17 mouse cellular contexts compared by ENCODE assay signal in genomic region chr12:39536326-39536725, GRCm38 (mm10).
A peak's percentile ranks its signal among the peaks of the same experiment; 100 is the strongest.
DNase-seq lines count a peak whose midpoint lies in the region; ATAC-seq and TF ChIP-seq lines count a peak whose summit lies in the region.
"Had no signal": no experiment of that assay in that cellular context is flagged by ENCODE, and none has a peak within 500 bp of the region (broad histone marks: within the 10 kb centered on the region; RNA-seq: fewer than 3 reads in every experiment).

No protein-coding gene starts in this region.

- no peaks in the 10 kb centered on the region for H3K4me1 ChIP-seq in forebrain, embryonic 16.5 days (replicated peaks; ENCODE audit: control insufficient read depth, insufficient read depth, low read length)
- H3K4me1 ChIP-seq in forebrain, embryonic 11.5 days (replicated peaks; ENCODE audit: control insufficient read depth, insufficient read depth, low read length), result no peaks in the 10 kb centered on the region
- no peaks in the 10 kb centered on the region for H3K4me1 ChIP-seq in midbrain, postnatal 0 days (ENCODE audit: insufficient read depth, low read length)
- H3K4me1 ChIP-seq in midbrain, embryonic 16.5 days (ENCODE audit: control insufficient read depth, insufficient read depth, low read length), result no peaks in the 10 kb centered on the region
- H3K4me1 ChIP-seq: embryonic facial prominence, embryonic 13.5 days; heart, embryonic 12.5 days had no signal

- no peaks in the 10 kb centered on the region for H3K27me3 ChIP-seq in forebrain, embryonic 16.5 days (replicated peaks; ENCODE audit: control insufficient read depth, insufficient read depth, low read length)
- no peaks in the 10 kb centered on the region for H3K27me3 ChIP-seq in forebrain, embryonic 11.5 days (ENCODE audit: control insufficient read depth, insufficient read depth, low read length)
- H3K27me3 ChIP-seq in midbrain, postnatal 0 days (ENCODE audit: insufficient read depth, low read length), result no peaks in the 10 kb centered on the region
- no peaks in the 10 kb centered on the region for H3K27me3 ChIP-seq in midbrain, embryonic 16.5 days (ENCODE audit: control insufficient read depth, insufficient read depth, low read depth, low read length)
- H3K27me3 ChIP-seq: embryonic facial prominence, embryonic 13.5 days; heart, embryonic 12.5 days had no signal

- no peak overlapping the region for H3K4me3 ChIP-seq in forebrain, embryonic 16.5 days (replicated peaks; ENCODE audit: low read length)
- no peak overlapping the region for H3K4me3 ChIP-seq in forebrain, embryonic 11.5 days (ENCODE audit: low read depth, low read length)
- H3K4me3 ChIP-seq in midbrain, postnatal 0 days (ENCODE audit: low read depth, low read length), result no peak overlapping the region
- H3K4me3 ChIP-seq in midbrain, embryonic 16.5 days (ENCODE audit: low read depth, low read length), result no peak overlapping the region
- H3K4me3 ChIP-seq: embryonic facial prominence, embryonic 13.5 days; gastrocnemius, adult 2 months; heart, embryonic 12.5 days had no signal

- no peak overlapping the region for H3K27ac ChIP-seq in forebrain, embryonic 16.5 days (ENCODE audit: low read length)
- H3K27ac ChIP-seq in forebrain, embryonic 11.5 days (ENCODE audit: low read depth, low read length), result no peak overlapping the region
- no peak overlapping the region for H3K27ac ChIP-seq in midbrain, postnatal 0 days (ENCODE audit: low read depth, low read length)
- no peak overlapping the region for H3K27ac ChIP-seq in midbrain, embryonic 16.5 days (ENCODE audit: low read length)
- H3K27ac ChIP-seq: embryonic facial prominence, embryonic 13.5 days; gastrocnemius, adult 2 months had no signal

- DNase-seq in cerebellum, adult 11 months, result peak; percentile 3
- no peak for DNase-seq in cerebellum, adult 8-10 months
- no peak for DNase-seq in forebrain, embryonic 11.5 days (ENCODE audit: low spot score)
- DNase-seq in midbrain, postnatal 0 days (ENCODE audit: low spot score), result peak; percentile 26
- peak; percentile 10 to 11 for DNase-seq in cerebellum, postnatal 10 days
- no peak for DNase-seq in ovary, postnatal 10 days (ENCODE audit: low spot score)
- DNase-seq: adrenal gland, postnatal 10 days; gastrocnemius, adult 2 months; gastrocnemius, postnatal 25 days; heart, postnatal 36 days; kidney, adult 11 months; kidney, adult 9 months had no signal

- no peaks in the 10 kb centered on the region for H3K9me3 ChIP-seq in forebrain, embryonic 16.5 days (ENCODE audit: control insufficient read depth, low read length)
- H3K9me3 ChIP-seq in forebrain, embryonic 11.5 days (ENCODE audit: control insufficient read depth, low read length), result no peaks in the 10 kb centered on the region
- H3K9me3 ChIP-seq in midbrain, postnatal 0 days (ENCODE audit: low read length), result no peaks in the 10 kb centered on the region
- no peaks in the 10 kb centered on the region for H3K9me3 ChIP-seq in midbrain, embryonic 16.5 days (replicated peaks; ENCODE audit: control insufficient read depth, low read length, poor library complexity, severe bottlenecking)
- H3K9me3 ChIP-seq: embryonic facial prominence, embryonic 13.5 days; heart, embryonic 12.5 days had no signal

- no peak overlapping the region for H3K4me2 ChIP-seq in forebrain, embryonic 16.5 days (ENCODE audit: low read length)
- H3K4me2 ChIP-seq in forebrain, embryonic 11.5 days (ENCODE audit: low read depth, low read length, severe bottlenecking), result no peak overlapping the region
- no peak overlapping the region for H3K4me2 ChIP-seq in midbrain, postnatal 0 days (ENCODE audit: low read depth, low read length, poor library complexity, severe bottlenecking)
- H3K4me2 ChIP-seq in midbrain, embryonic 16.5 days (ENCODE audit: low read length), result no peak overlapping the region
- H3K4me2 ChIP-seq: embryonic facial prominence, embryonic 13.5 days; heart, embryonic 12.5 days had no signal

- WGBS in forebrain, embryonic 16.5 days, result 40% methylated on average over 2 of the region's 2 CpGs
- WGBS in forebrain, embryonic 11.5 days, result 51% methylated on average over 2 of the region's 2 CpGs
- WGBS in midbrain, postnatal 0 days, result 56% methylated on average over 2 of the region's 2 CpGs
- WGBS in midbrain, embryonic 16.5 days, result 48% methylated on average over 2 of the region's 2 CpGs

- no peak for TF ChIP-seq CTCF in midbrain, postnatal 0 days (IDR thresholded peaks at IDR 0.05)

- peak; percentile 38; the same call in 1 of the 2 replicates for ATAC-seq in forebrain, embryonic 16.5 days
- no peak; the same call in 1 of the 2 replicates for ATAC-seq in forebrain, embryonic 11.5 days (replicated peaks; ENCODE audit: low FRiP score)
- ATAC-seq in midbrain, postnatal 0 days (ENCODE audit: low FRiP score), result no peak
- ATAC-seq in midbrain, embryonic 16.5 days, result no peak
- ATAC-seq: hindbrain, embryonic 16.5 days had no signal

- no peaks in the 10 kb centered on the region for H3K36me3 ChIP-seq in forebrain, embryonic 16.5 days (ENCODE audit: control insufficient read depth, insufficient read depth)
- H3K36me3 ChIP-seq in forebrain, embryonic 11.5 days (ENCODE audit: control insufficient read depth, insufficient read depth, low read length), result no peaks in the 10 kb centered on the region
- no peaks in the 10 kb centered on the region for H3K36me3 ChIP-seq in midbrain, postnatal 0 days (ENCODE audit: insufficient read depth, low read length)
- H3K36me3 ChIP-seq in midbrain, embryonic 16.5 days (ENCODE audit: control insufficient read depth, insufficient read depth, low read length), result no peaks in the 10 kb centered on the region
- H3K36me3 ChIP-seq: embryonic facial prominence, embryonic 13.5 days; heart, embryonic 12.5 days had no signal

- H3K9ac ChIP-seq in forebrain, embryonic 16.5 days (replicated peaks; ENCODE audit: low read depth, low read length), result no peak overlapping the region
- H3K9ac ChIP-seq in forebrain, embryonic 11.5 days (ENCODE audit: low read length), result no peak overlapping the region
- no peak overlapping the region for H3K9ac ChIP-seq in midbrain, postnatal 0 days (replicated peaks; ENCODE audit: low read length, poor library complexity, severe bottlenecking)
- no peak overlapping the region for H3K9ac ChIP-seq in midbrain, embryonic 16.5 days (ENCODE audit: low read depth, low read length)
- H3K9ac ChIP-seq: embryonic facial prominence, embryonic 13.5 days; heart, embryonic 12.5 days had no signal

Comparison
In these comparisons a context has a peak if more than half of its experiments do, and no peak if none do; other contexts are left out.
1. DNase-seq: peak in cerebellum, adult 11 months (single experiment), midbrain, postnatal 0 days (single experiment) and cerebellum, postnatal 10 days (2 of 2); none in cerebellum, adult 8-10 months (single experiment), forebrain, embryonic 11.5 days (single experiment) and ovary, postnatal 10 days (single experiment).